Mouse (Mus musculus) cerebellum, adult 11-12 months (tissue): Measurements from ENCODE around the gene Hnrnph2.

Experiments
- DNase-seq: peaks from one replicate; pipeline ENCODE4 v3.0.0; 2022

Gene Hnrnph2

DNA sequence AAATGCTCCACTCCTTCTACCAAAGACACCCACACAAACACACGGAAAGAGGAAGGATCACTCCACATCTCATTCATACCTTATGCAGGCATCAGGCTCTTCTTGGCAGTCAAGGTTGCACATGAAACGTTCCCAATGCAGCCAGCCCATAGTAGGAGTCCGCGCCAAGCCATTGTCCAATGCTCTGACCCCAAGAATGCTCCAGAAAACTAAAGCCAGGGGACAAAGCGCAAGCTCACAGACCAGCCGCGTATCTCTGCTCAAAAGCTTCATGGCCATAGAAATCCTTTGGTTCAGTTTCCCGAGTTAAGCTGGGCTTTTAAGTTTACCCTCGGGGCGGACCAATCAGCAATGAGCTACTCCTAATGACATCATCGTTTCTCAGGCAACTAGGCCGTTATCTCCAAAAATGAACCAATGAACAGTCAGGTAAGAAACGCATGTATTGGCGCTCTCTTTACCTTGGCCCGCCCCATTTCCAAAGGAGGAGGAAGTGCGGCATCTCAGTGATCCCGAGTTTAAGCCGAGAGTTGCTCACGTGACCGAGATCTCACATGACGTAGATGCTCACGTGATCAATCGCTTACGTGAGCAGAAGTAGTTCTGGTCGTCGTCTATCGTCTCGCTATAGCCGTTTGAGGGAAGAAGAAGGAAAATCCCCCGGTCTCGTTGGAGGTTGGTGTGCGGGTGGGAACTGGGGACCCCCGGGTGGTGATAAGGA lies at the start of gene Hnrnph2, which contains the start of gene Gla:
Hnrnph2 (plus strand) TSS at position 521 of the 721 bp plus-strand sequence.
Gla (minus strand) TSS at position 467 of the 721 bp plus-strand sequence.
- DNase-seq, result peak; percentile 96

GRCm38 (mm10) chrX:134553326-134553725 lies 47.7 kb upstream of the Hnrnph2 start:
- DNase-seq, result no peak

- no peak for DNase-seq
Measured at GRCm38 (mm10) chrX:134554425-134554824, 46.6 kb upstream of the Hnrnph2 start.

DNA sequence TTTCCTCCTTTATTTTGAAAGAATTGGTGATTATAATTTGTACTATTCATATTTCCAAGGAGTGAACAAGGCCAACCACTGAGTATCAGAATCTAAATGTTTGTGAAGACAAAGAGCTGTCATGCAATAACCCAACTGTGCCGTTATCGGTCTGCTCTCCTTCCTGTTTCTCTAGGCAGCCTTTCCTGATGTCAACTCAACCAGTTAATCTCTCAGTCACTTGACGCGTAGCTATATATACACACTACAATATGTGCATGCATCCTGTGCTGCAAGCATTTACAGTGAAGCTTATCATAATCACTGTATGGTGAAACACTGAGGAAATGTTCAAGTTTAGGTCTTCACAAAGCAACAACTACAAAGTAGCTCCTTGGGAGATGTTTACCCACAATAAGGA lies 36.7 kb upstream of the Hnrnph2 start:
- no peak for DNase-seq

DNA sequence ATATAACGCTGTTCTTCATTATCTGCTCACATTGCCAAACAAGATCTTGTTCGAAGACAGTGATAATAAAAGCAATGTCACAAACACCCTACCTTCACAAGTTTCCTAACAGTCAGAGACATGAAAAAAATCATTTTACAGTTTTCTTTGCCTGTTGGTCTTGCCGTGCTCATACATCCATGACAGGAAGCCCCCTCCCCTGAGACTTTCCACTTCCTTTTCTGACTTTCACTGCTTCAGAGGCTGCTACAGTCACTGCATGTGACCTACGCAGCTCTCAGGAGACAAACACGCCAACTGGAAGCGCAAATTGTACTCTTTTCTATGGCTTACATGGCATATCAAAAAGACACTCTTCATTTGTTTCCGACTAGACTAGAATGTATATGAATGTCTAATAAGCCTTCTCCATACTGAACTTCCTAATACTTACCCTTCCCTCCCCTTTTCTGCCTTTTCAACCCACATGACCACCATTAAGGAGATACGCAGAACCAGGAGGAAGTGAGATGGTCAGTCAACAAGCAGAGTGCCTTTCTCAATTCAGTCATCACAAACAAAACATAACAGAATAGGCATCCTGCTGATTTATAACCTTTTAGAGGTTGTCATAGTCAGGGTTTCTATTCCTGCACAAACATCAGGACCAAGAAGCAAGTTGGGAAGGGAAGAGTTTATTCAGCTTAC lies 34.3 kb upstream of the Hnrnph2 start:
- no peak for DNase-seq

GRCm38 (mm10) chrX:134577896-134578295 lies 23.1 kb upstream of the Hnrnph2 start:
- no peak for DNase-seq

DNA sequence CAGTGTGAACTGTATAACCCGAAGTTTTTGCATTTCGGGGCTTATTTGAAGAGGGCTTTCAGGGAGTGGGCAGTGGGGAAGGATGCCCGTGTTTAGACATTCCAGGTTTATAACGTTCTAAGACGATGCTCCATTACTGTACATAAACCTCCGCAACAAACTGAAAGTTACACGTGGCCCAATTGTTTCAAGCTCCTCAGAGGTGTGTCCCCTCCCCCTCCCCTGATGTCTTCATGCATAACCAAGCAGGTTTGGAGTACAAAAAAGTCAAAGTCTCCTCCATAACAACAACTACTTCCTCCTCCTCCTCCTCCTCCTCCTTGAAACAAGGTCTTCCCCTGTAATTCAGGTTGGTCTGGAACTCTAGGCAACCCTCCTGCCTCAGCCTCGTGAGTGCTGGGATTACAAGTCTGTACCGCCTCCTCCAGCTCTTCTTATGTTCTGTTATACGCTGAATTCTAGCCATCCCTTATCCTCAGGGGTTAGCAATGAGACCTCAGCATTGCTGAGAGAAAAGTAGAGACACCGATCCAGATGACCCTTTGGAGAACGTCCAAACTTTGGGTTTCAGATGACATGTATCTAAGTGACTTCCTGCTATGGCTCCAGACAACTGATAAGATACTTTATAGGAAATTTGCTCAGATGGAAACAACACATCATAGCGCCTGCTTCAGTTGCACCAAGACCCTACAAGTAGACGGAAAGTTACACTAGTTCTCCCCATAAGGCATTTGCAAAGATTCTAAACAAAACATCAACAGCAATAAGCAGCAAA lies 20.3 kb upstream of the Hnrnph2 start:
- DNase-seq, result no peak

DNA sequence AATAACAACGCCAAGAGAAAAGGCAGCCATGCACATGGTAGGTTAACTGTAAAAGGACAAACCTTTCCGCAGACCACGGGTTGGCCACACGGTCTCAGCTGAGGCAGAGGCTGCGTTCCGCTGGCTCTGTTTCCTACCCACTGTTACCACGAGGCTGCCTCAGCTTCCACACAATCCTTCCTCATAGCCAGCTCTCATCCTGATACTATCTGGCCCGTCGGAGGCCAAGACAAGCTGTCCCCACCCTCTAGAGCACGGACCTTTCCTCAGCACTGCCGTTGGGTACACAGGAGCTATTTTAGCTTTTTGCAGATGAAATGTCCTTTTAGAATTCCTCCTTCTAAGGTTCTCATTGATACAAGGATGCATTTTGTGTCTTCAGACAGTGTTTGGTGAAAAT lies 18.7 kb upstream of the Hnrnph2 start:
- DNase-seq, result no peak

DNA sequence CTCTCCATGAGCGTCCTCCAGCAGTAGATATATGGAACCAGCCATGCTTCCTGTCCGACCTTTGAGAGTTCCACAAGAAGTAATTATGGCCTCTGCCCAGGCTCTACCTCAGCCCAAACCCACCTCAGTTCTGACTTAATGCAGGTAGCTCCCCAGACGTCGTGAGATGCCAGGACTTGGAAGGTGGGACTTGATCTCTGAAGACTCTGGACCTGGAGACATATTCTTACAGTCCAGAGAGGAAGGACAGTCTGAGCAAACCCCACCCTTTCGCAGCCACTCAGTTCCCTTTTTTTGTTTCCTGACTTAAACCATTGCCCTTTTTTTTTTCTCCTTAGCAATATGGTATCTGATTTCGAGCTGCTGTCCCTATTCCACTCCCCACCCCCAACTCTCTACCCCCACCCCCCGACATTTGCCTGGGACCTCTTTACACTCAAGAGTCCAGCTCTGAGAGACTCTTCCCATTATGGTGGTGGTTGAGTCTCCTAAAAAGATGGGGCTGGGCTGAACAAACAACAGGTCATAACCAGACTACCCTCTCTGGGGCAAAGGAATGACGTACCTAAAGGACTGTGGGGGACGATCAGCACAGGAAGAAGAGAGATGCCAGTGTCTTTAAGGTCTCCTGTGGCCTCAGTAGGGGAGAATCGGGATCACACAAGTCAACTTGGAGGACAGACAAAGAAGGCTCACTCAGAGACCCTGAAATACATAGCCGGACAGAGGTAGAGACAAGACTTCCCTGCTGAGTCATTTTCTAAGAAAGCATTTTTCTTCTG lies 17.9 kb upstream of the Hnrnph2 start, which contains the start of gene Btk:
Btk (minus strand) TSS at position 683 of the 782 bp plus-strand sequence.
- DNase-seq, result no peak

DNA sequence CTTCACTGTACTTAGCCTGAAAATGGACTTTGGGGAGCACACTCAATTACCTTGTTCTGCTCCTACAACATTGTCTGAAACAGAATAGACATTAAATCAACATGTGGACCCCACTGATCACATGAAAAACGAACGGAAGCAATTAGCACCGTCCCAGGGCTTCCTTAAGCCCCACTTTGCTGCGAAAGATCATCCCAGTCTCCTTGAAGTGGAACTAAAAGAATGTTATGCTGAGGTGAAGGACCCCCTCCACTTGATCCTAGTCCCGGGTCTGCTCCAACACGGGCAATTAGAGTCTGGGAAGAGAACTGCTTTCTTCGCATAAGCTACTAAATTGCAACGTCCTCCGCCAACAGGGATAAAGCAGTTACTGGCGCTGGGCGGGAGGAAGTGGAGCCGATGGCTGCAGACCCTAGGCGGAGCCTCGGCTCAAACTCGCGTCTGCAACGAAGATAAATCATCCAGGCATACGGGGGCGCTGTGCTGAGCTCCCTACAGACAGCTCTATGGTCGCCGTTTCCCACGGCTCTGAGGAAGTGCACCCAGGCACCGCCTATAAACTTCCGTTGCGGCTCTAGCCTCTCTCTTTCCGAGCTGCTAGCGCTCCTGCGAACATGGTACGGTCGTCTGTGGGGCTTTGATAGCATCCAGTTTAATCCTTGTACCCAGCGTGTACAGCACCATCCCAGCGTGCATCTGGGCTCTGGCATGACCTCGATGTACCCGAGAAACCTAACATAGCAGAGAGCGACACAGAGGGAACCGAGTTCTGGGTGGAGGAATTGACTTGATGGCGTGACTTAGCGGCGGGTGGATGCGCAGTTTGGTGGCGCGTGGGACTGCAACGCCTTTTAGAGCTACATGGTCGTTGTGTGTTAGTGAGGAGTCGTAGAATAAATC lies 15.6 kb upstream of the Hnrnph2 start, which contains the start of gene Rpl36a:
Rpl36a (plus strand) TSS at position 552 of the 900 bp plus-strand sequence.
- peak; percentile 86 for DNase-seq

- DNase-seq, result no peak
Measured at GRCm38 (mm10) chrX:134586447-134586846, 14.5 kb upstream of the Hnrnph2 start.

GRCm38 (mm10) chrX:134588261-134588660 lies 12.7 kb upstream of the Hnrnph2 start:
- DNase-seq, result no peak

GRCm38 (mm10) chrX:134588997-134589396 lies 12.0 kb upstream of the Hnrnph2 start:
- DNase-seq, result no peak

DNA sequence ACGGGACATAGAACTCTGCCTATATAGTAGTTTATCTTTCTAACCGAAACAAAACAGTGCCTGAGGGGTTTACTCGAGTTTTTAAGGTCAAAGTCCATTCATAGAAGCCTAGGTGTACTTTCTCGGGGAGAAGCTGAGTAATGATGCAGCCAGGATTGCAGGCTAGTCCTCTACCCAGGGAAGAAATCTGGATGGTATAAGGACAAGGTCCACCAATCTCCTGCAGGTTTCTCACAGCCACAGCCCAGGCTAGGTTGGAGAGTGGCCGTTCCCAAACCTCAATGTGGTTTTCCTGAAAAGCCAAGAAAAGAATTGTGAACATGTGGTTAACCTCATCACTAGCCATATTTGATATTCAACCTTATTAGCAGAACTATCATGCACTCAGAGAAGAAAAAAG lies 11.1 kb upstream of the Hnrnph2 start:
- DNase-seq, result no peak

DNA sequence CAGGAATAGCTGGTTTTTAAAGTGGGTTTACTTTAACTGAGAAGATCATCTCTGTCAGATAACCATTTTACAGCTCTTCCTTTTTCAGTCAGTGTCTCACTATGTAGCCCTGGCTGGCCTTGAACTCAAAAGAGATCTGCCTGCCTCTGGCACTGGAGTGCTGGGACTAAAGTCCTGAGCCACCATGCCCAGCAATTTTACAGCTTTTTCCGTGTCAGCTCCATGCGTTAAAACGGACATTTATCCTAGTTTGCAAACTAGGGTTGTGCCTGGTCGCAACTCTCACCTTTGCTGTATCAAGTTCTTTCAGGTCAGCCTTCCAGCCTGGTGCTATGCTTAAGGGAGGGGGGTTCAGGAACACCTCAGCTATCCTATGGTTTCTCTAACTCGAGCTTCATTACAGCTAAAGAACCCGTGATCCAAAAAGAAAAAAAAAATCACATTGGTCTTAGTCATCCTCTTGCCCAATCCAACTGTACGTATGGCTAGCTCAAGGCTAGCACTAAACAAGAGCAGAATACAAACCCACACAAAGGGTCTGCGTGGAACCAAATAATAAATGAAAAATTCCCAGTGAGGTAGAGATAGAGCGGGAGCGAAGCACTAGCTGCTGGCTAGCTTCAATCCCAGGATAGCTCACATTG lies 935 bp upstream of the Hnrnph2 start:
- no peak for DNase-seq

DNA sequence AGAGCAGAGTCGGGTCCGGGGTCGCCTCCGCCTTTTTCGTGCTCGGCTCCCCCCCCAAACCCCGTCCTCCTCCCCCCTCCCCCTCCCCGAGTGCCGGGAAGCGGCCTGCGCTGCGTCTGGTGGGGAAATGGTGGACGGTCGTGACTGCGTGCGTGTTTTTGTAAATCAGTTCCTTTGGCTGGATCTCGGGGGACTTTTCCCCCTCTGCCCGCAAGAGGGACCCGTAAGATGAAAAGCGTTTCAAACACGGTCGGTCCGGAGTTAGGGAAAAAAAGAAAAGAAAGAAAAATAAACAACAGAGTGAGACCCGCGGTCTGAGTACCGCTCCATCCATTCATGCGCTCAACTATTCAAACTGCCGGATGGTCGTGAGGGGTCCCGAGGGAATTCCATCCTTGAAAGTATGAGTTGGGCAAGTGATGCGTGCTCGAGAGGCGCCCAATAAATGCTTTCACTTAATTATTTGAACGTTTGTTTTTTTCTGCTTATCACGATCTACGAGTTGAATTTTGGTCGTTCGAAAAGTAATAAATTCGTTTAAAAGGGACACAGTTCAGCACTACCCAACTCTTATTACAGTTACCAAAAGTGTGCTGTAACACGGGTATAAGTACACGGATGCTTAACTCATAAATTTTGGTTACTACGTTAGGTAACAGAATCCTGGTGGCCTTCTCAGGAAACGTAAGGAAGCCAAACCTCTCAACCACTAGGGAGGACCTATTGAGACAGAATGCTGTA lies 571 bp downstream of the Hnrnph2 start:
- no peak for DNase-seq

DNA sequence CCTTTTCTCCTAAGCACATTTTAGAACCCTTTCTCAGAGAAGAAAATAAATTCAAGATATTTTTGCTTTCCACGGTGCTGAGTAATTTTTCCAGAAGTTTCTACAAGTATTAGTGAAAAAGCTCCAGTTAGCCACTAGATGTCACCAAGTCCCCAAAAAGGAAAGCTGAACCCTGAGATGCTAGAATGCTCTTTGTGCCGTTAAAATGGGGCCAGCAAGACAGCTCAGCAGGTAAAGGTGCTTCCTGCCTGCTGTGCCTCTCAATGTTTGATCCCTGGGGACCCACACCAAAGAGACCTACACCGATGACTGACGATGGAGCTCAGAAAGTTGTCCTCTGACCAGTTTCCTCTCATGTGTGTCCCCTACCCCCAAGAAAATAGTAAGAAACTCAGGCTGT lies 8.5 kb downstream of the Hnrnph2 start:
- DNase-seq, result no peak

- DNase-seq, result no peak
Measured at GRCm38 (mm10) chrX:134610984-134611383, 10.0 kb downstream of the Hnrnph2 start.

DNA sequence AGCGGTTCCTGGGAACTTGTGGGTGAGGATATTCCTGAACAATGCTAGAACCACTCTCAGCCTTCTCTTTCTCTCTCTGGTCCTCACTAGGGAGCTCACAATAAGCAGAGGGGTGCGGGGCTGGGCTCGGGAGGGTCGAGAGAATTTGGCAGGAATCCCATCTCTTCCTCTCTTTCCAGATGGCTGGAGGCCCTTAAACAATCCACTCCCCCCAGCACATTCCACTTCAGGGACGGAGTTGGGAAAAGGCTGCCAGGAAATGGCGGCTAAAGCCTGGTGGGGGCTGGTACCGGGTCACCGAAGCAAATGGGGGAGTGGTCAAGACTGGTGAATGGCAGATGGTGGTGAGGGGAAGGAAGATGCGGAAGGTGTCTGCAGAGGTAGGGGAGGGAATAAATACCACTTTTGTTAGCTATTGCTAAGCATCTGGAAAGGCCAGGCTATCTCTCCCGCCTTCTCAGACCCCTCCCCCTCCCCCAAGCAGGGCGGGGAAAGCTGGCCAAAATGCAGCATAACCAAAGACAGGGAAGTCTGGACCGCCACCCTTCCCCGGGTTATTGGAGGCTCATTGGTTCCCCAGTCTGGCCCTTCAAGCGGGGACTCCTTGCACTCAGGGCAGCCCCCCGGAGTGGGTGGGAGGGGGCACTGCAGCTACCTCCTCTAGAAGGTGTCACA lies 11.4 kb downstream of the Hnrnph2 start:
- peak; percentile 51 for DNase-seq

DNA sequence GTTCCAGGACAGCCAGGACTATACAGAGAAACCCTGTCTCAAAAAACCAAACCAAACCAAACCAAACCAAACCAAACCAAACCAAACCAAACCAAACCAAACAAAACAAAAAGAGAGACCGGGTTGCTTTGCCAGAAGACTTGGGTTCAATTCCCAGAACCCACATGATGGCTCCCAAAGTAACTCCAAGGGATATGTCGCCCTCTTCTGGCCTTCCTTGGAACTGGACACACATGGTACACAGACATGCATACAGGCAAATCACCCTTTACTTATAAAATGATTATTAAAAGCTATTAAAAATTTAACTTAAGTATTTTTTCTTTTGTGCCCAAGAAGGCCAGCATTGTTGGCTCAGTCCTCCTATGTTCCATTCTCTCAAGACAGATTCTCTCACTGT lies 13.3 kb downstream of the Hnrnph2 start:
- DNase-seq, result no peak
